Mouse (Mus musculus) small intestine, adult 2 months (tissue): ENCODE data around the gene Fgf23.

Source experiments
- CTCF ChIP-seq: fragments of 200-500 bp; IDR thresholded peaks from 2 replicates; pipeline ENCODE4 v1.5.1; 2012; ENCODE audit warnings: low read depth, mild to moderate bottlenecking, control low read depth, inconsistent platforms, low read length, moderate library complexity, mixed read lengths; ENCODE audit not compliant: insufficient replicate concordance, insufficient read length; ENCODE audit errors: extremely low read depth
- POLR2A ChIP-seq: fragments of 200-500 bp; IDR thresholded peaks from 2 replicates; pipeline ENCODE4 v1.6.1; 2012; ENCODE audit warnings: low read depth, mild to moderate bottlenecking, control low read depth, inconsistent platforms, low read length, moderate library complexity

GRCm38 (mm10) chr6:127034760-127035159, 37.9 kb upstream of the Fgf23 start:
- peak; percentile 35; the same call in 1 of the 2 replicates for TF ChIP-seq CTCF
- no peak for TF ChIP-seq POLR2A
